Mouse (Mus musculus) embryonic facial prominence, embryonic 12.5 days (tissue): ENCODE results near the gene Gpc1. TPM values are rescaled to one million over a fixed set of nuclear protein-coding genes. Genes with fewer than 3 reads are reported as not detected.
A peak's percentile ranks its signal among the peaks of the same experiment; 100 is the strongest.

Experiments
- ATAC-seq: fragments of 200-750 bp; cut with Nextera tagmentation; 2 replicates; pipeline ENCODE4 v1.8.0; 2017; ENCODE audit not compliant: insufficient number of reproducible peaks, insufficient read depth, low FRiP score, low TSS enrichment
- H3K27ac ChIP-seq: fragments of 300-500 bp; sonication (generic); 2 replicates; pipeline ENCODE4 v1.5.1; 2016; ENCODE audit warnings: mild to moderate bottlenecking
- H3K27me3 ChIP-seq: fragments of 300-500 bp; sonication (generic); 2 replicates; pipeline ENCODE4 v1.6.1; 2016; ENCODE audit warnings: mild to moderate bottlenecking, moderate library complexity
- H3K36me3 ChIP-seq: fragments of 300-500 bp; sonication (generic); 2 replicates; pipeline ENCODE4 v1.6.1; 2016; ENCODE audit warnings: mild to moderate bottlenecking
- H3K4me1 ChIP-seq: fragments of 300-500 bp; sonication (generic); 2 replicates; pipeline ENCODE4 v1.6.1; 2016
- H3K4me2 ChIP-seq: fragments of 300-500 bp; sonication (generic); replicated peaks from 2 replicates; pipeline ENCODE4 v1.6.1; 2016; ENCODE audit warnings: mild to moderate bottlenecking, moderate library complexity
- H3K4me3 ChIP-seq: fragments of 300-500 bp; sonication (generic); 2 replicates; pipeline ENCODE4 v1.5.1; 2016; ENCODE audit warnings: mild to moderate bottlenecking
- H3K9ac ChIP-seq: fragments of 300-500 bp; sonication (generic); 2 replicates; pipeline ENCODE4 v1.6.1; 2016; ENCODE audit warnings: mild to moderate bottlenecking, moderate library complexity
- H3K9me3 ChIP-seq: fragments of 300-500 bp; sonication (generic); 2 replicates; pipeline ENCODE4 v1.6.1; 2016; ENCODE audit warnings: mild to moderate bottlenecking, moderate library complexity
- WGBS: fragments of 180-500 bp; shearing (Covaris S2); methylation state at CpG from one replicate; pipeline ENCODE4 v1.1.7; 2016; 5-methylcytosine and 5-hydroxymethylcytosine counted together
- polyA plus RNA-seq: library from polyadenylated mRNA; unstranded; fragments of >200 nt; fragmentation: Nextera tagmentation; extraction: Ambion mirVana; gene quantifications from 2 replicates; pipeline ENCODE4 v1.2.1, GENCODE M21; 2016

The Gpc1 gene
- 79.8 and 81.4 TPM in 2 replicates for polyA plus RNA-seq

DNA sequence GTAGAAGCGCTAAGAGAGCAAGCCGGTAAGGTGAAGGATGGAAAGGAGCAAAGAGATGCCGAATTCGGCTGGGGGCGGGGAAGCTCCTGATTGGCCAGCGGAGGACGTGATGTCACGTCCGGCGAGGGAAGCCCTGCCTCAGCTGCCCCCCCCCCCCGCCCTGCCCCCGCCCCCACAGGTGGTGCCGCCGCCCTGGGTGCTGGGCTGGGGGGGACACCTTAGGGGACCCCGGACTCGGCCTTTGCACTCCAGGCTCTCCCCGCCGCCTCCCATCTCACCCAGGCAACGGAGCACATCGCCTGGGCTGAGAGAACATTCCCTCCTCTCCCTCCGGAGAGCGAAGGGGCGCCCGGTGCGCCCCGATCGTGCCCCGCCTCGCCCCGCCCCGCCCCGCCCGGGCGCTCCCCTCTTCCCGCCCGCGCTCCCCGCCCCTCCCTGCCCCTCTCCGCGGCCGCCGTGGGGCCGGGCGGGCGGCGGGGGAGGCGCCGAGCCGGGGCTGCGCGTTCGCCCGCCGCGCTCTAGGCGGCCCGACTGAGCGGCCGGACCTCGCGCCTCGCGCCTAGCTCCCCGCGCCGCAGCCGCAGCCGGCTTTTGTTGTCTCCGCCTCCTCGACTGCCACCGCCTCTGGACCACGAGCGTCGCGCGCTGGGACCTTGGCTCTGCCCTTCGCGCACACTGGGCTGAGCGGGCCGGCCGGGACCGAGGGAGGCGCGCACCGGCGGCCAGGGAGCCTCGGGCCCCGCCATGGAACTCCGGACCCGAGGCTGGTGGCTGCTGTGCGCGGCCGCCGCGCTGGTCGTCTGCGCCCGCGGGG is at the start of gene Gpc1:
Gpc1 (plus strand) TSS at position 458 of the 814 bp plus-strand sequence.
- peaks cover 15% of the 10 kb centered on the region; the same call in 1 of the 2 replicates for H3K36me3 ChIP-seq
- H3K27me3 ChIP-seq, result no peaks in the 10 kb centered on the region
- WGBS, result under 1% methylated on average over 65 of the region's 99 CpGs
- H3K4me2 ChIP-seq, result peak within 1 kb of the TSS; percentile 64
- H3K4me3 ChIP-seq, result peak within 1 kb of the TSS; percentile 95
- peak within 1 kb of the TSS; percentile 94 for H3K27ac ChIP-seq
- H3K9me3 ChIP-seq, result no peaks in the 10 kb centered on the region
- peak; percentile 64 for ATAC-seq
- H3K9ac ChIP-seq, result peak within 1 kb of the TSS; percentile 91
- H3K4me1 ChIP-seq, result peaks cover 21% of the 10 kb centered on the region

DNA sequence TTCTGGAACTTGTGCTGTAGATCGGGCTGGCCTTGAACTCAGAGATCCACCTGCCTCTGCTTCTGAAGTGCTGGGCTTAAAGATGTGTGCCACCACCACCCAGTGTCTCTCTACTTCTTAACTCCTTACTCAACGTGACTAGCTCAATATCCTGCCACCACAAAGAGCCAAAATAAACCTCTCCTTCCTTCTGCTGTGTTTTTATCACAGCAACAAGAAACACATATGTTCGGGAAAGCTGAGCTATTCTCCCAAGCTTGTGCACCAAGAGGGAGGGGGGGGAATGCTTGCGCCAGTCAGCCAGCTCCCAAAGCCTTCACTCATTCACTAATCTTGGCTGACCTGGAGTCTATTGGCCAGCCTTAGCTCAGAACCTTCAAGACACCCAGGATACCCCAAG is 49.6 kb upstream of the Gpc1 start:
- Histone ChIP-seq H3K27me3 (peaks cover 3% of the 10 kb centered on the region; the same call in 1 of the 2 replicates), H3K9me3 (no peaks in the 10 kb centered on the region), H3K4me3 (no peak overlapping the region), H3K36me3 (no peaks in the 10 kb centered on the region), H3K9ac (no peak overlapping the region), H3K27ac (no peak overlapping the region), H3K4me2 (no peak overlapping the region), H3K4me1 (0 out of 2 replicates have a peak, but pooled peaks cover 4% of the 10 kb centered on the region)
- ATAC-seq, result no peak
- 75% methylated on average over 4 of the region's 4 CpGs for WGBS

DNA sequence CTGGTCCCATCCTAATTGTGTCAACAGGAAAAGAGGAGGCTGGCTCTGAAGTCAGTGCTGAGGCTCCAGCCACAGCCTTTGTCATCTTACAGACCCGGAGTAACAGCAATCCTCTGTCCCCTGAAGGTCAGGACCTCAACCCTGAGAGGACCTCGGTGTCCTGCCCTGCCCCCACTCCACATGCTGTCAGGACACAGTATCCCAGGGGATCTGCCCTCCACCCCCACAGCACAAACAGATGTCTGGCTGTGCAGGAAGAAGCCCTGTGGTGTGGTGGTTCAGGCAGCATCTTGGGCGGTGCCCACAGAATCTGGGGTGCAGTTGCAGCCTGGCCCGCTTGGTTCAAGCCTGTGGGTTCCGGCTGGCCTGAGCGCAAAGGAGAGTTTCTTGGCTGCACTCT is 48.9 kb upstream of the Gpc1 start:
- Histone ChIP-seq H3K27me3 (peaks cover 3% of the 10 kb centered on the region; the same call in 1 of the 2 replicates), H3K36me3 (no peaks in the 10 kb centered on the region), H3K9ac (no peak overlapping the region), H3K4me1 (peaks cover 9% of the 10 kb centered on the region; the same call in 1 of the 2 replicates), H3K4me2 (no peak overlapping the region), H3K4me3 (no peak overlapping the region), H3K9me3 (no peaks in the 10 kb centered on the region), H3K27ac (no peak overlapping the region)
- ATAC-seq, result no peak
- WGBS, result 27% methylated on average over 6 of the region's 6 CpGs

DNA sequence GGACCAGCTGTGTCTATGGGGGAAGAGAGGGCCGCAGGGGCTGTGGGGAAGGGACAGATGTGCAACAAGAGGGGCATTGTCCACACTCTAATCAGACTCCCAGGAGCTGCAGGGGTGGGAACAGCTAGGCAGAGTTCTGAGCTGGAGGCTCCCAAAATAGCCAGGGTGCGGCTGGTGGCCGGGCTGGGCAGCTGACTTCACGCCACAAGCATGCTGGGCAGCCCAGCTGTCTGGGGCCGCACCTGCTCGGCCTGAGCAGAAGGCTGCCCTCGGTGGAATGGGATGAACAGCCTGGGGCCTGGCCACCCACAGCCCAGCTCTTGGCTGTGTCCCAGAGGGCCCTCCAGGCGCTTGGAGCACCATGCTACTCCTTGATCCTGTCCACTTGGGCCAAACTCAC is 44.2 kb upstream of the Gpc1 start:
- Histone ChIP-seq H3K4me2 (no peak overlapping the region), H3K4me3 (no peak overlapping the region), H3K27me3 (no peaks in the 10 kb centered on the region), H3K27ac (no peak overlapping the region), H3K9ac (no peak overlapping the region), H3K36me3 (no peaks in the 10 kb centered on the region), H3K9me3 (no peaks in the 10 kb centered on the region), H3K4me1 (peaks cover 32% of the 10 kb centered on the region)
- 50% methylated on average over 8 of the region's 8 CpGs for WGBS
- no peak for ATAC-seq

DNA sequence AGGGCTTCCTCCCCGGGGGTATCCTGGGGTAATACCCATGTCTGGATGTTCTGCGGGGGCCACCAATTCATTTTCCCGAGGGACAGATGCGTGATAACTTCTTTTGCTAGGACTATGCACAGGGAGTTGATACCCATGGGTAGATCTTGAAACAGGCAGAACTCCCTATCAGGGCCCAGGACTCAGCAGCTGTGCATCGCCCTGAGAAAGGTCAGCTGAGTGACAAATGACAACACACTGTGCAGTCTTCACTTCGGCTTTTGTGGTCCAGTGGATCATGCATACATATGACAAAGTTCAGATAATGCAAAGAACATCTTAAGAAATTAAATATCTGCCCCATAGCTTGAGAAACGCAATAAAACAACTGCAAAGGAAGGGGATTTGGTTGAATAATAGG is 43.4 kb upstream of the Gpc1 start:
- no peak for ATAC-seq
- Histone ChIP-seq H3K36me3 (no peaks in the 10 kb centered on the region), H3K9me3 (no peaks in the 10 kb centered on the region), H3K4me1 (peaks cover 28% of the 10 kb centered on the region), H3K4me2 (no peak overlapping the region), H3K9ac (no peak overlapping the region), H3K27ac (no peak overlapping the region), H3K27me3 (no peaks in the 10 kb centered on the region), H3K4me3 (no peak overlapping the region)
- WGBS, result 82% methylated on average over 7 of the region's 7 CpGs

DNA sequence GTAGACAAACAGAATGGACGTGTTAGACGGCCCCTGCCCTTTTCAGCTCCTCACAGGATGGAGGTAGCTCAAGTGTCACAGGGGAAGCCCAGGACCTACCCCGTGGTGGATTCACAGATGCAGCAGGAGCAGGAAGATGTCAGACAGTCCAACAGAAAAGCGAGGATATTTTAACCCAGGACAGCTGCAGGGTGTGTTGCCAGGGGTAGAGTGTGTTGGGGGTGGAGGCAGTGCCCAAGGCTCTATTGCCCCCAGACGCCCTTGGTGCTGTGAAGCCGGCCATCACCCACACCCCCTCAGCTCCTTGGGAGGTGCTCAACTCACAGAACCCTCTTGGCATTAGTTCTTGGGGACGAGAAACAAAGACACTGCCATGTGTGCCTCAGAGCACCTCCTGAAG is 40.8 kb upstream of the Gpc1 start:
- H3K4me3 ChIP-seq, result peak overlapping the region; percentile 17; the same call in 1 of the 2 replicates
- ATAC-seq, result no peak
- 11% methylated on average over 7 of the region's 7 CpGs for WGBS
- H3K9me3 ChIP-seq, result no peaks in the 10 kb centered on the region
- H3K36me3 ChIP-seq, result no peaks in the 10 kb centered on the region
- H3K9ac ChIP-seq, result peak overlapping the region; percentile 16
- H3K4me1 ChIP-seq, result peaks cover 28% of the 10 kb centered on the region
- peak overlapping the region; percentile 40 for H3K4me2 ChIP-seq
- peak overlapping the region; percentile 88 for H3K27ac ChIP-seq
- H3K27me3 ChIP-seq, result no peaks in the 10 kb centered on the region

DNA sequence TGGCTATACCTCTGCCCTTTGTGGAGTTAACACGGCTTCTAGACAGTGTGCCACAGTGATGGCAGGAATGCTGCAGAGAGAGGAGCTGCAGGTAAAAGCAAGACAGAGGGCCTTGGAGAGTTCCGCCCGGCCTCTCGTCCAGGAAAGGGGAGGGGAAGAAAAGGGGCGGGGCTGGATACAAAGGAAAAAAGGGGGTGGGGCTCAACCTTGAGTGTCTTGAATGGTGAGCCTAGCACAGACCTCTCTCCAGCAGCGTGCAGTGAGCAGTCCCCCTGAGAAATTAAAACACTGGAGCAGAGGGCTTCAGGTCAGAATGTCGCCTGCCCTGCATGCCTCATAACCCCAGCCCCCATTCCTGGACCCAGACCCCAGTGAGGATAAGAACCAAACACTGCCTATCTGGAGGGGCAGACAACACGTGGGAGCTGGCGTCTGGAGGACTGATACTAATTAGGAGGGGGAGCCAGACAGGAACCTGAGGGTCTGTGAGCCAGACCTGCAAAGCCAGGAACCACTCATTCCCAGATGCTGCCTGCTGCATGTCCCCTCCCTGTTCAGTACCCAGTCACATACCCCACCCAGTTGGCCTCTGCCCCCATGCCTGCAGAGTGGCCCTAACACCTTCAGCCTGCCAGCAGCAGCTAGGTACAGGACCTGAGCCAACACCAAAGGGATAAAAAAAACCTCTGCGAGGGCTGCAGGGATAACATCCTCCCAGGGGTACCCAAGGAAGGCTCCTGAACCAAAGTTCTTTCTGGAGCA is 40.2 kb upstream of the Gpc1 start:
- Histone ChIP-seq H3K4me3 (peak overlapping the region; percentile 17; the same call in 1 of the 2 replicates), H3K36me3 (no peaks in the 10 kb centered on the region), H3K27me3 (no peaks in the 10 kb centered on the region), H3K9ac (peak overlapping the region; percentile 16), H3K4me1 (peaks cover 28% of the 10 kb centered on the region), H3K27ac (peak overlapping the region; percentile 88), H3K9me3 (no peaks in the 10 kb centered on the region), H3K4me2 (peak overlapping the region; percentile 40)
- WGBS, result 3% methylated on average over 10 of the region's 10 CpGs
- ATAC-seq, result peak; percentile 73

DNA sequence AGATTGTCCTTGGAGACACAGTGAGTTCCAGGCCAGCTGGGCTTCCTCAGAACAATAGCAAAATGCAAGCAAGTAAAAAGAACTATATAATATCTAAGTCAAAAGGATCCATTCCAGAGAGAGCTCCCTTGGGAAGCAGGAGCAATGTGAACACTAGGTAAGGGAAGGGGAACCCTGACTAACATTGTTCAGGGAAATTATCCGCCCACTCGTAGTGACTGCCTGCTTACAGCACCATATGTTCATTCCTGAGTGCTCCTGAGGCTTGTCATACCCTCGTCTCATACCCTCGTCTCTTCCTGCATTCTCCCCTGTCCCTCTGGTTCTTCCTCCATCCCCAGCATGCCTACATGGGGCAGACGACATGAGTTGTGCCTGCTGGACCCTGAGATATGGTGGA is 37.7 kb upstream of the Gpc1 start:
- no peaks in the 10 kb centered on the region for H3K9me3 ChIP-seq
- H3K4me1 ChIP-seq, result peaks cover 23% of the 10 kb centered on the region
- H3K27me3 ChIP-seq, result no peaks in the 10 kb centered on the region
- H3K4me3 ChIP-seq, result no peak overlapping the region
- no peak overlapping the region for H3K27ac ChIP-seq
- H3K36me3 ChIP-seq, result no peaks in the 10 kb centered on the region
- 67% methylated on average over 5 of the region's 5 CpGs for WGBS
- no peak overlapping the region for H3K9ac ChIP-seq
- no peak for ATAC-seq
- no peak overlapping the region for H3K4me2 ChIP-seq

DNA sequence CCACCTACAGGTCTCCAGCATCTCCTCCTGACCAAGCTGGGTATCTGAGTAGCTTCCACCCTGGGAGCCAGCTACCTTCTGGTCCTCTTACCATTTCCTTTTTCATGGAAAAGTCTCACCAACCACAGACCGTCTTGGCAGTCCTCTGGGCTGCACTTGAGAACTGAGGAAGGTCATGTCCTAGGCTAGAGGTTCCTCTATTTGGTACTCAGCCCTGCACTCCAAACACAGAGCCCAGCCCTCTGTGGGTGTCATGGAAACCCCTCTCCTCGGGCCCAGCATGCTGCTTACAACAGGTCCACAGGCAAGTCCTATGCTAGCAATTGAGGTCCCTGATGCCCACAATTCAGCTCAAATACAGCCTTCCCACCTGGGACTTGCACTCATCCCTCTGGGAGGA is 33.0 kb upstream of the Gpc1 start:
- no peak for ATAC-seq
- 82% methylated on average over 2 of the region's 2 CpGs for WGBS
- Histone ChIP-seq H3K4me3 (no peak overlapping the region), H3K36me3 (no peaks in the 10 kb centered on the region), H3K9me3 (no peaks in the 10 kb centered on the region; the same call in 1 of the 2 replicates), H3K4me2 (no peak overlapping the region), H3K27ac (no peak overlapping the region), H3K4me1 (no peaks in the 10 kb centered on the region), H3K27me3 (no peaks in the 10 kb centered on the region), H3K9ac (no peak overlapping the region)

DNA sequence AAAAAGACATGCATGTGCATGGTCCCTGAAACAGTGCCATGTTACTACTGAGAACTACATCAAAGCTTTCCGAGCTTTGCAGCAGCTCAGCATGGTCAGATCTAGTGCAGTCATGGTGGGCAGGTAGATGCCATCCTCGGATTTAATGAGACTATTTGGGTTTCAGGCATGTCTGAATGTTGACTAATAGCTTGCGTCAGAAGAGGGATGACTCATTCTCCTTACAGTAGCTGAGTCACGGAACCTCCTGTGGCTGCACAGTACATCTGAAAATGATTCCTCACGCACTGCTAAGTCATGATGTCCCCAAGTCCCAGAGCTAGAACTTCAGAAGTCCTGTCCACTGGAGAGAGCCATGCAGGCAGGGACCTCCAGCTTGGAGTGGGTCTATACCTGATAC is 31.8 kb upstream of the Gpc1 start:
- H3K4me1 ChIP-seq, result no peaks in the 10 kb centered on the region
- H3K27ac ChIP-seq, result no peak overlapping the region
- no peaks in the 10 kb centered on the region for H3K27me3 ChIP-seq
- ATAC-seq, result no peak
- no peak overlapping the region for H3K9ac ChIP-seq
- no peak overlapping the region for H3K4me2 ChIP-seq
- H3K4me3 ChIP-seq, result no peak overlapping the region
- no peaks in the 10 kb centered on the region for H3K36me3 ChIP-seq
- no peaks in the 10 kb centered on the region; the same call in 1 of the 2 replicates for H3K9me3 ChIP-seq
- WGBS, result 78% methylated on average over 5 of the region's 5 CpGs

DNA sequence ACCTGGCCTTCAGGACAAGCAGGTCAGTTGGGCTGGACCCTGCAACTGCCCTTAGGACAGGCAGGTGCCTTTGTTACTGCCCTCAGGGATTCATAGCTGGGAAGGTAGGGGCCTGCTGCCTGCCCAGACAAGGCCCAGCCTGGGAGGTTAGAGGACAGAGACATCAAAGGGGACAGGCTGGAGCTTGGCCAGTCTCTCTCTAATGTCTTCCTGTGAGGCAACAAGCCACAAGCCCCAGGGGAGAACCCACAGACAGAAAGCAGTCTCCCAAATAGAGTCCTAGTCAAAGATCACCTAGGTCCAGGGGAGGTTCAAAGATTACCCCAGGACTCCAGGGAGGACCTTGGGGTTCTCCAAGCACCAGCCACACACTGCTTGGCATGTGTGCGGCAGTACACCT is 29.1 kb upstream of the Gpc1 start:
- no peaks in the 10 kb centered on the region; the same call in 1 of the 2 replicates for H3K9me3 ChIP-seq
- H3K9ac ChIP-seq, result no peak overlapping the region
- H3K4me2 ChIP-seq, result no peak overlapping the region
- 82% methylated on average over 1 of the region's 1 CpGs for WGBS
- H3K27me3 ChIP-seq, result no peaks in the 10 kb centered on the region
- no peaks in the 10 kb centered on the region for H3K4me1 ChIP-seq
- no peak overlapping the region for H3K27ac ChIP-seq
- H3K4me3 ChIP-seq, result no peak overlapping the region
- no peaks in the 10 kb centered on the region for H3K36me3 ChIP-seq
- ATAC-seq, result no peak

DNA sequence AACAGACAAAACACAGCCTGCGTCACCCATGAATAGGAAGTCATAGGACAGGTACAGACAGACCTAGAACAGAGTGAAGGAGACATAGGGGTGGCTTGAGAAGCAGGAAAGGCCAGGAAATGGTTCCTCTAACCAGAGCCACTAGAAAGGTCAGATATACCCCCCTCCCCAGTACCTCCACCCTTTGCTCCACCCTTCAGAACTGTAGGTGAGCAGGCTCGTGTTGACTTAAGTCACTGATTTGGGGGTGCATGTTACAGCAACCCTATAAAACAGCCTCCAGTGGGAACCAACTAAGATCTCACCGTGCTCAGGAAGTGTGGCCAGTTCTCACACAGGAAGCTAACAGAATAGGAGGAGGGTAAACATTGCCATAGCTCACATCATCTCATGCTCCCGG is 28.1 kb upstream of the Gpc1 start:
- no peak for ATAC-seq
- Histone ChIP-seq H3K9ac (no peak overlapping the region), H3K4me1 (no peaks in the 10 kb centered on the region), H3K36me3 (no peaks in the 10 kb centered on the region), H3K4me2 (no peak overlapping the region), H3K27me3 (no peaks in the 10 kb centered on the region), H3K9me3 (no peaks in the 10 kb centered on the region; the same call in 1 of the 2 replicates), H3K4me3 (no peak overlapping the region), H3K27ac (no peak overlapping the region)
- 80% methylated on average over 4 of the region's 4 CpGs for WGBS
